Mouse (Mus musculus) embryonic facial prominence, embryonic 12.5 days (tissue): ENCODE results near the gene Tshz2. TPM values are rescaled to one million over a fixed set of nuclear protein-coding genes. Genes with fewer than 3 reads are reported as not detected.
A peak's percentile ranks its signal among the peaks of the same experiment; 100 is the strongest.

ENCODE experiments used
- ATAC-seq: fragments of 200-750 bp; cut with Nextera tagmentation; 2 replicates; pipeline ENCODE4 v1.8.0; 2017; ENCODE audit not compliant: insufficient number of reproducible peaks, insufficient read depth, low FRiP score, low TSS enrichment
- H3K27ac ChIP-seq: fragments of 300-500 bp; sonication (generic); 2 replicates; pipeline ENCODE4 v1.5.1; 2016; ENCODE audit warnings: mild to moderate bottlenecking
- H3K27me3 ChIP-seq: fragments of 300-500 bp; sonication (generic); 2 replicates; pipeline ENCODE4 v1.6.1; 2016; ENCODE audit warnings: mild to moderate bottlenecking, moderate library complexity
- H3K36me3 ChIP-seq: fragments of 300-500 bp; sonication (generic); 2 replicates; pipeline ENCODE4 v1.6.1; 2016; ENCODE audit warnings: mild to moderate bottlenecking
- H3K4me1 ChIP-seq: fragments of 300-500 bp; sonication (generic); 2 replicates; pipeline ENCODE4 v1.6.1; 2016
- H3K4me2 ChIP-seq: fragments of 300-500 bp; sonication (generic); replicated peaks from 2 replicates; pipeline ENCODE4 v1.6.1; 2016; ENCODE audit warnings: mild to moderate bottlenecking, moderate library complexity
- H3K4me3 ChIP-seq: fragments of 300-500 bp; sonication (generic); 2 replicates; pipeline ENCODE4 v1.5.1; 2016; ENCODE audit warnings: mild to moderate bottlenecking
- H3K9ac ChIP-seq: fragments of 300-500 bp; sonication (generic); 2 replicates; pipeline ENCODE4 v1.6.1; 2016; ENCODE audit warnings: mild to moderate bottlenecking, moderate library complexity
- H3K9me3 ChIP-seq: fragments of 300-500 bp; sonication (generic); 2 replicates; pipeline ENCODE4 v1.6.1; 2016; ENCODE audit warnings: mild to moderate bottlenecking, moderate library complexity
- WGBS: fragments of 180-500 bp; shearing (Covaris S2); methylation state at CpG from one replicate; pipeline ENCODE4 v1.1.7; 2016; 5-methylcytosine and 5-hydroxymethylcytosine counted together
- polyA plus RNA-seq: library from polyadenylated mRNA; unstranded; fragments of >200 nt; fragmentation: Nextera tagmentation; extraction: Ambion mirVana; gene quantifications from 2 replicates; pipeline ENCODE4 v1.2.1, GENCODE M21; 2016

Gene Tshz2
- polyA plus RNA-seq, 1 experiment from 2014 or later = 9.1 TPM

DNA sequence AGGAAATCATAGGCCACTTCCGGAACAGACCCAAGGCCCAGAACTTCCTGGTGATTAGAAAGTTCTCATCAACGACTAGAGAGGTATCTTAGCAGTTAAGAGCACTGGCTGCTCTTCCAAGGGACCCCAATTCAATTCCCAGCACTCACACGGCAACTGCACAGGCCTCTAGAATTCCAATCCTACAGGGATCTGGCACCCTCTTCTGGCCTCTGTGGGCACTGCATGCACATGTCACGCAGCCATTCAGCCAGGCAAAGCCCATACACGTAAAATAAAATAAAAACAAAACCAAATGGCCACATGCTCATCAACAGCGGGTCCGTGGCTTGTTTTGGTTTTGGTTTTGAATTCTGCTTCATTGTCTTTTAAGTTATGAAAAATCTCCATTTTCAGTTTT, 395.0 kb downstream of the Tshz2 start:
- H3K36me3 ChIP-seq = no peaks in the 10 kb centered on the region
- no peak for ATAC-seq
- no peaks in the 10 kb centered on the region for H3K27me3 ChIP-seq
- H3K9me3 ChIP-seq = peaks cover 2% of the 10 kb centered on the region; the same call in 1 of the 2 replicates
- no peak overlapping the region for H3K4me2 ChIP-seq
- H3K27ac ChIP-seq = no peak overlapping the region
- H3K4me1 ChIP-seq = peaks cover 3% of the 10 kb centered on the region; the same call in 1 of the 2 replicates
- no peak overlapping the region for H3K9ac ChIP-seq
- no peak overlapping the region for H3K4me3 ChIP-seq
- 91% methylated on average over 7 of the region's 7 CpGs for WGBS

GRCm38 (mm10) chr2:170028488-170029303, 395.9 kb downstream of the Tshz2 start:
- Histone ChIP-seq H3K9me3 (peaks cover 2% of the 10 kb centered on the region; the same call in 1 of the 2 replicates), H3K4me1 (peaks cover 3% of the 10 kb centered on the region; the same call in 1 of the 2 replicates), H3K9ac (no peak overlapping the region), H3K27ac (no peak overlapping the region), H3K36me3 (no peaks in the 10 kb centered on the region), H3K4me2 (no peak overlapping the region), H3K4me3 (no peak overlapping the region), H3K27me3 (no peaks in the 10 kb centered on the region)
- ATAC-seq = no peak
- 71% methylated on average over 24 of the region's 24 CpGs for whole genome bisulfite sequencing

DNA sequence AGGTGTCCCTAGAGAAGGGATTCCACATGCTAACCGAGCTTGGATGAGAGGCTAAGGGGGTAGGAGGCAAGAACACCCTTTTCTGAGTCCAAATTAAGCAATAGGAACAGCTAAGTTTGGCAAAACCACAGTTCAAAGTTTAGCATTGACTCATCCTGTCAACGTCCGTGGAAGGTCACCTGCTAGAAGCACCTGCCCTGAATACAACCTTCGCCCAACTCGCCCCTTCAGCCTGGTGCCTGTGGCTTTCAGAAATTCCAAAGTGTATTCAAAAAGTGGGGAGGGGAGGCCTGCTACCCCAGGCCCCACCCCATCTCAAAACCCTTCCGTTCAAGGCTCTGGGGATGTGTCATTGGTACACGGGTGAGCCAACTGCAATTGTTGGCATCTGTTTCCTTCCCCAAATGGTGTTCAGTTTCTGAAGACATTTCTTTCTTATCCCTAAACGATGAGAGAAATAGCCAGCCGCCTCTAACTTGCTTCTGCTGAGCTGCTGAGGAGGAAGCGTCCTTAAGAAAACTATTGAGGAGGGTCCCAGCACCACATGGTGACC, 396.6 kb downstream of the Tshz2 start:
- peaks cover 3% of the 10 kb centered on the region; the same call in 1 of the 2 replicates for H3K4me1 ChIP-seq
- H3K27ac ChIP-seq = no peak overlapping the region
- H3K9me3 ChIP-seq = peaks cover 2% of the 10 kb centered on the region; the same call in 1 of the 2 replicates
- no peak overlapping the region for H3K9ac ChIP-seq
- no peak overlapping the region for H3K4me3 ChIP-seq
- 77% methylated on average over 10 of the region's 10 CpGs for WGBS
- no peak for ATAC-seq
- no peaks in the 10 kb centered on the region for H3K27me3 ChIP-seq
- no peaks in the 10 kb centered on the region for H3K36me3 ChIP-seq
- no peak overlapping the region for H3K4me2 ChIP-seq

DNA sequence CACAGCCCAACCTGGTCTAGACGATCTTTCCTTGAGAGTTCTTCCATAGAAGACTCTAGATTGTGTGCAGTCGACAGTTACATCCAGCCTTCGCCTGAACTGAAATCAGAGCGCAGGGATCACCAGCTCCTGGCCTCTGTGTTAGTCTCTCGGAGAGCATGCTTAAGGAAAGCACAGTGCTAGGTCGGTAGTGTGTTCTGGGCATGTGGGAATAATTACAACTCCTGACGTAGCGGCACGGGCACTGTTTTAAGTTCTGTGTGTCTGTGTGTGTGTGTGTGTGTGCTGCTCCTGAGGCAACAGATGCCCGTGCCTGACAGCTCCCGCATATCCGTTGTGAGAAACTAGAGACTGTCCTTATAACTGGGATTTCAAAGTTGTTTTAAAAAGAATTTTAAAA, 398.4 kb downstream of the Tshz2 start:
- H3K4me1 ChIP-seq = peaks cover 3% of the 10 kb centered on the region; the same call in 1 of the 2 replicates
- H3K36me3 ChIP-seq = no peaks in the 10 kb centered on the region
- H3K27ac ChIP-seq = 0 out of 2 replicates have a peak overlapping the region, but pooled peaks have one; percentile 36
- peaks cover 2% of the 10 kb centered on the region; the same call in 1 of the 2 replicates for H3K9me3 ChIP-seq
- WGBS = 53% methylated on average over 12 of the region's 12 CpGs
- H3K27me3 ChIP-seq = no peaks in the 10 kb centered on the region
- no peak overlapping the region for H3K4me3 ChIP-seq
- no peak overlapping the region for H3K9ac ChIP-seq
- no peak overlapping the region for H3K4me2 ChIP-seq
- ATAC-seq = peak; percentile 77

DNA sequence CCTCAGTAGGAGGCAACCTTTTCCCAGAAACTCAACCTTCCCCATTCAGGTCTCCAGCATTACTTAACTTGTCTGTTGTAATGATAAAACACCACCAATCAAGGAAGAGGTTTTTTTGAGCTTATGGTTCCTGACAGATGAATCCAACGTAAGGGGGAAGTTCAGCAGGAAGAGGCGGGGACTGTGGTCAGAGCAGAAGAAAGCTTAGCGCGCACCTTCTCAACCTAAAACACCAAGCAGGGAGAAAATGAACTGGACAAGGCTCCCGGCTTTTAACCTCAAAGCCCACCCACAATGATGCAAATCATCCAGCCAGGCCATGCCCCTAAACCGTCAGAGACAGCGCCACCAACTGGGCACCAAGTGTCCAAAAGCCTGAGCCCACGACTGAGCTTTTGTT, 399.1 kb downstream of the Tshz2 start:
- Histone ChIP-seq H3K27me3 (no peaks in the 10 kb centered on the region), H3K9me3 (peaks cover 2% of the 10 kb centered on the region; the same call in 1 of the 2 replicates), H3K4me2 (no peak overlapping the region), H3K4me1 (peaks cover 3% of the 10 kb centered on the region; the same call in 1 of the 2 replicates), H3K36me3 (no peaks in the 10 kb centered on the region), H3K9ac (no peak overlapping the region), H3K4me3 (no peak overlapping the region), H3K27ac (no peak overlapping the region)
- WGBS = 72% methylated on average over 8 of the region's 8 CpGs
- ATAC-seq = no peak

DNA sequence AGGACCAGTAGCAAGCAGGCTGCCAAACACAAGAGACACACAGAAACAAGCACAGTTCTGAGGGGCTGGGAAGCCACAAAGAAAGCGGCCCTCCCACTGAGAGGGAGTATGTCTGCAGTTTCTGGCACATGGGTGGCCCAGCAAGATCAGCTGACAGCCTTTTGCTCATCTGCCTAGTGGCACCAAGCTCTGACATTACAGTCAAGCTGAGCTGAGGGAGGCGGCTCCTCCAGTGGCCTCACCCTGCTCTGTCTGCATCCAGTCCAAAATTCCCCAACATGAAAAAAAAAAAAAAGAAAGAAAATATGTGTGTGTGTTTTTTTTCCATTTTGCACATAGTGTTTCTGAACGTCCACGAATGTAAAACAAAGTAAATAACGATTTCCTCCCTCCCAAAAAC, 400.4 kb downstream of the Tshz2 start:
- whole genome bisulfite sequencing = 68% methylated on average over 5 of the region's 5 CpGs
- H3K4me1 ChIP-seq = peaks cover 3% of the 10 kb centered on the region; the same call in 1 of the 2 replicates
- no peaks in the 10 kb centered on the region for H3K9me3 ChIP-seq
- ATAC-seq = no peak
- no peaks in the 10 kb centered on the region for H3K27me3 ChIP-seq
- H3K9ac ChIP-seq = no peak overlapping the region
- peak overlapping the region; percentile 4; the same call in 1 of the 2 replicates for H3K27ac ChIP-seq
- H3K4me3 ChIP-seq = no peak overlapping the region
- no peaks in the 10 kb centered on the region for H3K36me3 ChIP-seq
- no peak overlapping the region for H3K4me2 ChIP-seq

DNA sequence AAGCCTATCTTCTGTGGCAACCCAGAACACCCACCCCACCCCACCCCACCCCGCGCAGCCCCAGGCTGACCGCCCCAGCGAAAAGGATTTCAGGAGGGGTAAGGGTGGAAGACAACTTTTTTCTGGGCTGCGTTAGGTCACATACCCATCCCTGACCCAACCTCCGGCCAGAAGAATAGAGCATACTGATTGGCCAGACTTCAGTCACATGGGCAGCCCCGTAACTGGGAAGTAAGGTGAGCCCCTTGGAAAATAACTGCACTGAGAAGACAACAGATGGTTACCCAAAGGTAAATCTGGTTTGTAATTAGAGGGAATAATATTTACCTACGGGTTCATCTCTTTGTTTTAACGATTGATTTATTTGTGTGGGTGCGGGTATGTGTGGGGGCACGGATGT, 402.0 kb downstream of the Tshz2 start:
- Histone ChIP-seq H3K9me3 (no peaks in the 10 kb centered on the region), H3K4me1 (peaks cover 4% of the 10 kb centered on the region; the same call in 1 of the 2 replicates), H3K4me3 (no peak overlapping the region), H3K36me3 (no peaks in the 10 kb centered on the region), H3K9ac (no peak overlapping the region), H3K27me3 (no peaks in the 10 kb centered on the region), H3K4me2 (no peak overlapping the region), H3K27ac (no peak overlapping the region)
- no peak for ATAC-seq
- 92% methylated on average over 11 of the region's 11 CpGs for WGBS

DNA sequence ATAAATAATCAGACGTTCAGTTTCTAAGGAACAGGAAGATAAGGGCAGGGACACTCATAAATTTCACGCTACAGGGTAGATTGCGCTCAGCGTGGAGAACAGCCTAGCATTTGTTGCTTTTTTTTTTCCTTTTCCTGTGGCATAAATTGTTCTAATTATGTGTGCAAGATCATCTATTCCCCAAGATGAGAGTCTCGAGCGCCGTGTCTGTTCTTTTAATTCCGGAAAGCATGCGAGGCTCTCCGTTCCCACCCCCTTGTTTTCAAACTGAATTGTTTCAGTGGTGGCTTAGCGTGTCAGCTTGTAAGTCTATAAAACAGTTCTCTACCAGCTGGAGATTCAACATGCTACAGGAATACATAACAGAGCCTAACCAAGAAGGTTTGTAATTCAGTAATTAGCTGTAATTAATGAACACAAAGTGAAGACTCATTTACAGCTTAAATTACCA, 404.0 kb downstream of the Tshz2 start:
- H3K4me1 ChIP-seq = peaks cover 10% of the 10 kb centered on the region
- no peak overlapping the region for H3K9ac ChIP-seq
- WGBS = 59% methylated on average over 11 of the region's 11 CpGs
- H3K4me3 ChIP-seq = no peak overlapping the region
- no peaks in the 10 kb centered on the region for H3K27me3 ChIP-seq
- no peaks in the 10 kb centered on the region for H3K36me3 ChIP-seq
- no peak for ATAC-seq
- no peaks in the 10 kb centered on the region for H3K9me3 ChIP-seq
- H3K4me2 ChIP-seq = no peak overlapping the region
- H3K27ac ChIP-seq = no peak overlapping the region

- no peak overlapping the region for H3K4me3 ChIP-seq
- no peaks in the 10 kb centered on the region for H3K27me3 ChIP-seq
- peaks cover 10% of the 10 kb centered on the region for H3K4me1 ChIP-seq
- 69% methylated on average over 13 of the region's 13 CpGs for WGBS
- no peak overlapping the region for H3K27ac ChIP-seq
- no peak for ATAC-seq
- H3K9me3 ChIP-seq = no peaks in the 10 kb centered on the region
- H3K4me2 ChIP-seq = no peak overlapping the region
- H3K36me3 ChIP-seq = no peaks in the 10 kb centered on the region
- H3K9ac ChIP-seq = no peak overlapping the region
Observed at GRCm38 (mm10) chr2:170037346-170037745, 404.5 kb downstream of the Tshz2 start.

DNA sequence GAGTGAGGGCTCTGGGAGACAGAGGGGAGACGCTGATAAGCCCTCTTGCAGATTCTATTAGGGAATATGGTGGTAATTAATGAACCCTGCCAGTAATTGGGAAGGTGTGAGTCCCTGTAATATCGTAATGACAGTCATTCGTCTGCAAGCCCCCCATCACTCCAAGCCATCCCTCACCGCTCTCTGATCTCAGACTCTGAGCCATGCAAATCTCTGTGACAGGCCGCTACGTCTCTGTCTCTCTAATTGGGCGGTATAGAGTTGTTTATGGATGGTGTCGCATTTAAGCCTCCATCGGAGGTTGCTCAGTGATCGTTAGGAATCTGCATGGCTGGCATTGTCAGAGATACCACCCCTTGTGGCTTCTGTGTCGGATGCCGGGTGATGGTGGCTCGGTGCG, 407.0 kb downstream of the Tshz2 start:
- H3K27me3 ChIP-seq = no peaks in the 10 kb centered on the region
- H3K27ac ChIP-seq = no peak overlapping the region
- H3K4me1 ChIP-seq = peaks cover 10% of the 10 kb centered on the region
- no peaks in the 10 kb centered on the region for H3K9me3 ChIP-seq
- H3K9ac ChIP-seq = no peak overlapping the region
- H3K36me3 ChIP-seq = no peaks in the 10 kb centered on the region
- H3K4me2 ChIP-seq = no peak overlapping the region
- H3K4me3 ChIP-seq = no peak overlapping the region
- ATAC-seq = no peak
- 70% methylated on average over 14 of the region's 14 CpGs for WGBS

DNA sequence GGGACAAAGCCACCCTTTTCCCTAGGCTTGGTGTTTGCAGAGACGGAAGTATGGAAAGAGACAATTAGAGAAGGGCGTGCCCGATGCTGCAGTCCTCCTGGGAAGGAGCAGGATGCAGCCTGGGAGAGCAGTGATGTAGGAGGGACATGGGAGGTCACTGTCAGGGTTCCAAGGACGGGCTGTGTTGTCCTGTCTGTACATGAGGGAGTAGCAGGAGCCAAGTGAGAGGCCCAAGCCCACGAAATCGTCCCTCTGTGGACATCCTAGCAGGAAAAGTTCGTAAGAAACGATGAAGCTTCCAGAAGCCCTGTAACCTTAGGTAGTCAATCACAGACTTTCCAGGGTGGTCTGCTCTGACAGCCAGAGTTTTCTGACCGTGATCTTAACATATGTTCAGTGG, 408.3 kb downstream of the Tshz2 start:
- ATAC-seq = no peak
- Histone ChIP-seq H3K9me3 (no peaks in the 10 kb centered on the region), H3K36me3 (no peaks in the 10 kb centered on the region), H3K9ac (no peak overlapping the region), H3K4me3 (no peak overlapping the region), H3K4me2 (no peak overlapping the region), H3K27ac (0 out of 2 replicates have a peak overlapping the region, but pooled peaks have one; percentile 37), H3K4me1 (peaks cover 10% of the 10 kb centered on the region), H3K27me3 (no peaks in the 10 kb centered on the region)
- WGBS = 45% methylated on average over 9 of the region's 9 CpGs
